Mouse (Mus musculus) brown adipose tissue, adult 24 weeks (tissue): ENCODE measurements at regions not wholly inside any gene's neighbourhood (a gene's known extent, or its start where the extent isn't known, plus 50 kb on each side); places are given as distances from the start of the nearest gene placed in this dataset.
"Not testable (repeated sequence)": the region's sequence is repeated elsewhere in the genome, so short reads cannot be mapped to it uniquely, and the experiment has no call there.

Experiments
- H3K27ac ChIP-seq: fragments of 200-500 bp; replicated peaks from 2 replicates; pipeline ENCODE4 v1.5.1; 2012; ENCODE audit warnings: low read depth, mild to moderate bottlenecking, low read length
- H3K4me1 ChIP-seq: fragments of 200-500 bp; 2 replicates; pipeline ENCODE4 v1.6.1; 2012; ENCODE audit warnings: low read length, mixed read lengths; ENCODE audit not compliant: control insufficient read depth, insufficient read depth, insufficient read length
- H3K4me3 ChIP-seq: fragments of 200-500 bp; 2 replicates; pipeline ENCODE4 v1.5.1; 2012; ENCODE audit warnings: low read depth, mild to moderate bottlenecking, low read length, moderate library complexity; ENCODE audit not compliant: insufficient read depth

DNA sequence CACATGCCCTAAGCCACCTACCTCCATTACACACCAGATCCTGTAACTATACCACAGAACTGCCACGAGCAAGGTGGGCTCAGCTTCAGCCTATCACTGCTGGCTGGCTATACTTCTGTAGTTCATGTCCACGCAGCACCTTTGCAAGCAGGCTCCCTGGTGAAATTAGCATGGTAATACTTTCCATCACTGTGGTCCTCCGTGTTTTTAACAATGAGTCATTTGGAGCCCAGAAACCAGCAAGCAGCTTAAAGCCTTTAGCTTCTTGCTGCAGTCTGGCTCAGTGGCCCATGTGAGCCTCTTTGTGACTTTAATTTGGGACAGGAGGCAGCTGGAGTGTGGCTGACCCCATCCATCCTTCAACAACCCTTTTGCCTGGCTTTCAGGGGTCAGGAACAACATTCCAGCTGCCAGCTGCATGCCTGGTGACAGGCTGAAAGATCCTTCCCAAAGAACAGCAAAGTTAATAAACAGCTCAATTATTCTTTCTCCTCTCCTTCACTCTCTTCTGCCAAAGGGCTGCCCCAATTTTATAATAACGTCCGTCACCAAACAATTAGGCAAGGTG is 122.1 kb upstream of the Intu start:
- no peaks in the 10 kb centered on the region for H3K4me1 ChIP-seq
- no peak overlapping the region for H3K27ac ChIP-seq
- H3K4me3 ChIP-seq = no peak overlapping the region

DNA sequence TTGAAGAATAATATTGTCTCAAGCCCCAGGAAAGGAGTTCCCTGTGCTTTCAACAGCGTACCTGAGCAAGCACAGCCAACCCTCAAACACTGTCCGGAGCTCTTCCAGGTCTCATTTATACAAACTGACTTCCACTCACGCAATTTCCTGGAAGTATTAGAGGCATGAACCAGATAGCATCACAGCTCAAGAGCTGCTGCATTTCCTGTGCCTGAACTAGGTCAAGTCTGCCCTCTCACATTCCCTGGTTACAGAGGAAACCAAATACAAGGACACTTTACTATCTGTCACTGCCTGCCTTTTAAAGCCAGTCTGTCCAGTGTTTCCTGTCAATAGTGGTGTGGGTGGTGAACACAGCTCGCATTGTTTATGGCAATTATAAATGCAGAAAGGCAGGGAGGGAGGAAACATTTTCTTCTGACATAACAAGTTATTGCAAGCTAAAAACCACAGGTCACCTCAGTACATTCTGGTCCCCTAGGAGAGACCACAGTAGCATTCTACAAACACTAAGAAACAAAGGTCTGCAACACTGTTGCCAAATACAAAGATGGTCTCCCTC is 120.3 kb upstream of the Intu start:
- H3K4me1 ChIP-seq = no peaks in the 10 kb centered on the region
- no peak overlapping the region for H3K4me3 ChIP-seq

DNA sequence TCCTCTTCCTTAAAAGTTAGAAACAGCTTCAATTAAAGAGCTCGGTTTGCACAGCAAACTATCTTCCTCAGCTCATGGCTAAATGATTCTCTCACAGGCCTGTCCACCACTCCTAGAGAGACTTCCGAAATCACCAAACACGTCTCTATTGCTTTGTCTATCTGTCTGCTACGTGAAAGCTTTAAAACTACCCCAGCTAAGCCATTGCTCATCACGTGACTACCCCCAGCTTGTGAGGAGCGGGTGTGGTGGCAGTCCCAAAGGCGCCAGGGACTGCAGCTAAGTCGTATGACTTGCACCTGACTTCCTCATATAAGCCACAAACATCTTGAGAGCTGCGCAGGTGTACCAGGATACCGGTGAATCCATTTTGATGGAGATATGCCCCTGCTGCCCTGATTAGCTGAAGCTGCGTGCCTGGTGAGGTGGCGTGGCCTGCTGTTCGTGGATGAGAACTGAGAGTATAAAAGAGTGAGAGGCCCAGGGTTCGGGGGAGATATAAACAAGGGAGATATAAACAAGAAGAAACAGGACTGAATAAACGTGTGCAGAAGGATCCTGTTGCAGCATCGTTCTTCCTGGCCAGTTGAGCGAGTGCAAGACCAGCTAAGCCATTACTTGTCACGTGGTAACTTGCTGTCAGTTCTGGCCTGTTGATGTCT is 105.8 kb upstream of the Intu start:
- not testable (repeated sequence) for H3K27ac ChIP-seq, H3K4me3 ChIP-seq, H3K4me1 ChIP-seq

More for the DNA sequence above, 120.3 kb upstream of the Intu start:
- no peak overlapping the region for H3K27ac ChIP-seq

DNA sequence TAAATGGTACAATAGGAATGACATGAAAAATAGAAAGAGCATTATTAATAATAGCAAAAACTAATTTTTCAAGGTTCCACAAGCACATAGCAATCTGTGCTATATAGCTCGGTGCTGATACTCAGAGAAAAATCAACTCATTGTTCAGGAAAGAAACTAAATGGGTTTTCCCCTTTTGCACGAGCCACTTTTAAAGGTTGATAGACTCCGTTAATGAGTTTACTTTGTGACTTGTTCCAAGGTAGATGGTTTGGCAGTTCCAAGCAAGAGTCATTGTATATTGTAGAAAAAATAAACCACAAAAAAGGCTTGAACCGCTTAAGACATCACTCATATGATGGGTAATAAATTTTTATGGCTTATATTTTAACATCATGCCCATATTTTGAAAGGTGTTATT is 105.0 kb upstream of the Intu start:
- Histone ChIP-seq H3K4me1 (no peaks in the 10 kb centered on the region), H3K4me3 (no peak overlapping the region), H3K27ac (no peak overlapping the region)

DNA sequence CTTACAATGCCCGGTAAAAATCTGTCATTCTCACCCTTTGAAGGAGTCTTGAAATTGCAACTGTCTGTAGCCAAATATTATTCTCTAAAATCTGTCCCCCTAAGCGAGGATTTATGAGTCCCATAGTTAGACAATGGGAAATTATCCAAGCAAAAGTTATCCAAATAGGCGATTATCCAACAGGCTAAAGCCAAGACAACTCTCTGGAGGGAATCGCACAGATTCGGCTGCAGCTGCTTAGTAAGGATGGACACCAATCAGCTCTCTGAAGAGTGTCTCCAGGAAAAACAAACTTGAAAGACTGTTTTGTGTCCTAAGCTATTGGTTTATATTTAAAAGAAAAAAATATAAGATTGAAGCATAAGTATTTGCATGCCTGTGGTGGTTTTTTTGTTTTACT is 103.1 kb upstream of the Intu start:
- H3K27ac ChIP-seq = no peak overlapping the region
- no peaks in the 10 kb centered on the region for H3K4me1 ChIP-seq
- no peak overlapping the region for H3K4me3 ChIP-seq

DNA sequence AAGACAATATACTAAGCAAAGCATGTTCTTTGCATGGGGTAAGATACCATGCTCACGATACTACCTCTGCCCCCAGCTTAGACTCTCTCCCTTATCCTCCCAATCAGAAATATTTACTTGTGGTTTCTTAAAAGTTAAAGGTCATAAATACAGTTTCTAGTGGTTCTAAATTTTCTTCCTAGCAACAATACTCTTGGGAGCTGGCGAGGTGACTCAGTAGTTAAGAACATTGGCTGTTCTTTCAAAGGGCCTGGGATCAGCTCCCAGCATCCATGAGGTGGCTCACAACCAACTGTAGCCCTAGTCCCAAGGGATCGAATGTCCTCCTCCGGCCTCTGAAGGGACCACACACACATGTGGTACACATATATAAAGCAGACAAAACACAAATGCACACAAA is 92.8 kb upstream of the Intu start:
- Histone ChIP-seq H3K4me1 (no peaks in the 10 kb centered on the region), H3K27ac (no peak overlapping the region), H3K4me3 (no peak overlapping the region)

DNA sequence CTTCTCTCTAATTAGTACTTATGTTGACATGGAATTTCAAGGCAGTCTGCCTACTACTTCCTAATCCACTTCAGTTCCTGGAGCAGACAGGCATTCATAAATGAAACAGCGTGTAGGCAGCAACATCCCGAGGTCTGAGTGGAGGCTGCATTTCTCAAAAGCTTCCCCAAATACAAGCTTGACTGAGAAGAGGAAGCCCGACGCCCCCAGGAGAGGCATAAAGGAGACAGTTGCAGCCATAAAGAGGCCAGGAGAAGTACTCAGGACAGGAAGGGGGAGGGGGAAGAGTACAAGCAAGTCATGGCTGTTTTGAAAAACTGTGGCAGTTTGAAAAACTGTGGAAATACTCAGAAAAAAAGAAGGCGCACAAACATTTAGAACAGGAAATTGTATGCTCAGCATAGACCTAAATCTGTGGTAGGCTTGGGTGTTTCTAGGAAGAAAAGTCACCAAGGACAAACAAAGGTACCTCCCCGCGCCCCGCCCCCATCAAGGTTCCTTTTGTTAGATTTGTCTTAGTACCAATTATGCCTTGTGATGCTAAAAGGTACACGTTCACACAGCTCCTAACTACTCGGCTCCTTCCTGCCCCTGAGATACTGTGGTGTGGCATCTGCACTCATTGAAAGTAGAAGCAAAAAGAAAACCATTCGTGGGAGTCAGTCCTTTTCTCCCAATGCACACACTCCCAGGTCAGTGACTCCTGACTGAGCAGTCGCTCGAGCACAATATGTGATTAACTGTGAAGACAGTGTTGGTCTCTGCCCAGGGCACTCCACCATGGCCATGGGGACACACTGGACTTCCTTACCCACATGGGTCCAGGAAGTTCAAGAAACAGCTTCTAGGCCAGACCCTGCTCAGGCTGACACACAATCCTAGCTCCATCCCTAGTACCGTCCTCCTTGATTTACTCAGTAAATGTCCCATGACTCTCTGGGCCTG is 89.7 kb upstream of the Intu start:
- Histone ChIP-seq H3K27ac (no peak overlapping the region), H3K4me3 (no peak overlapping the region), H3K4me1 (no peaks in the 10 kb centered on the region)

DNA sequence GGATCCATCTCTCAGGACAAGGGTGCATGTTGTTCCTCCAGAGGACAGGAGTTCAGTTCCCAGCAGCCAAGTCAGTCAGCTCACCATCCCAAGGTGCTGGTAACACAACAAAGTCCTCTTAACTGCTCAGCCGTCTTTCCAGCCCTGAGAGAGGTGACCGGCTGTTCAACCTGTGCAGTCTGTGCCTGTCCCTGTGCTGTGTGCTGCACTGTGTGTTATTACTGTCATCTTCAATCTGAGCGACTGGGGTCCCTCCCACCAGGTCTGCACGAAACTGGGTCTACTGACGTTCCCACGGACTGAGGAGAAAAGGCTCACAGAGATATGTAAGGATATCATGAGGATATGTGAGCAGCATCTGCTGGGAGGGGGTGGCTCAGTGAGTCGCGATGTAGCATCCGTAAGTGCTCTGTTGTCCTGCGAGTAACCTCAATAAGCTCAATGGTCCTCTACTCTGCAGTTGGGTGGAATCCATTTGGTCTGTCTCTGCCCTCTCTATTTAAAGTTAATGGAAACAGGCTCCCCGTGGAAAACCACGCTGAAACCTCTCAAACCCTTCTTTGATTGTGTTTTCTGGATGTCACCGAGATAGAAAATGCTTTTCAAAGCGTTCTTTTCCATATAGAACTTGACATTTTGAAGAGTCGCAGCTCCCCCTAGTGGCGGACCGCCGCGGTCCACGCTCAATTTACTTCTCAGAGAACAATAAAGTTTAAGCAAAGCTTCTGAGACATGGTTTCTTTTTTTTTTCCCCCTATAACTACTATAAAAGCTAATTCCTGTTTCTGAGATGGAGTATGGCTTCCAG is 87.1 kb upstream of the Intu start:
- Histone ChIP-seq H3K27ac (no peak overlapping the region), H3K4me3 (no peak overlapping the region), H3K4me1 (no peaks in the 10 kb centered on the region)

DNA sequence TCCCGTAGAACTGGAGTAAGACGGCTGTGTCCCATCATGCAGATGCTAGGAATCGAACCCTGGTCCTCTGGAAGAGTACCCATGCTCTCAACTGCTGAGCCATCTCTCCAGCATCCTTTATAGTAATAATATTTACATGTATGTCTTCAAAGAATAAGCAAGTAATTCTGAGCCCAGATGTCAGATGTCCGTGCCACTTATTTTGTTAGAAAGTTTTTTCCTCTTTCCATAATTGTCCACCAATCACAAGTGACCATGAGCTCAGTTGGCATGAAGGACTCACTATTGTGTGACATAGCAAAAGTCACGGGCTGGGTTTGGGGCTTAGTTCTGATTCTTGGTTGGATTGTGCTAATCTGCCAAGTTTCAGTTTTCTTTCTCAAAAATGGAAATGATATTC is 78.1 kb upstream of the Intu start:
- Histone ChIP-seq H3K27ac (no peak overlapping the region), H3K4me1 (peaks cover 4% of the 10 kb centered on the region; the same call in 1 of the 2 replicates), H3K4me3 (no peak overlapping the region)

DNA sequence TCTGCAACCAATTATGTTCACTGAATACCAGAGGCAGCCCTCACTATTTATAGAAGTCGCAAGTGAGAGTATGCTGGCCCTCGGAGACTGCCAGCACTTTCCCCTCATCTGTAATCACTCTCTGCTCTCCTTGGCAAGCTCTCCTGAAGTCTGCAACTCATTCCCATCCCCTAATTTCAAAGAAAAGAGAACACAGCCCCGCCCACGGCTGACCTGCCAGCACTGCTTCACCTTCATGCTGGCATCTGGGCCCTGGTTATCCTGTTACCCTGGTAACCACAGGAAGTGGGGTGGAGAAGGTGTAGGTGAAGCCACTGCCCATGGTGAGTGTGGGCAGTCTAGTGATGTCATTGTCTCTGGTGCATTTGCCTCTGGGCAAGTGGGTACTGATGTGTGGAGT is 77.5 kb upstream of the Intu start:
- H3K27ac ChIP-seq = no peak overlapping the region
- H3K4me1 ChIP-seq = peaks cover 4% of the 10 kb centered on the region; the same call in 1 of the 2 replicates
- no peak overlapping the region for H3K4me3 ChIP-seq

DNA sequence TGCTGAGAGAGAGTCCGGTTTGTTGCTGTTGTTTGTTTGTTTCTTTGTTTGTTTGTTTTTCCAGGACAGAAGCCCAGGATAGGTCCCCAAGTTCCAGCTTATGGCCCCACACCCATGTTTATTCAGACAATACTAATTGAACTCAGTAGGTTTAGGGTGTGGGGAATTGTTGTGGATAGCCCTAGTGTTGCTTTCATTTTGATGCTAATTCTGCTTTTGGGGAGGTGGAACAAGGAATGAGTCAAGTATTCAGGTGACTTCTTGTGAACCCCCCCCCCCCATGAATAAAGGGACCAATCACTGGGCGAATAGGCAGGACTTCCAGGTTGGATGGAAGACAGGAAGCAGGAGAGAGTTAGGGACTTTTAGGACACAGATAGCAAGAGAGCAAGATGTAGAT is 75.0 kb upstream of the Intu start:
- peaks cover 4% of the 10 kb centered on the region; the same call in 1 of the 2 replicates for H3K4me1 ChIP-seq
- H3K27ac ChIP-seq = no peak overlapping the region

DNA sequence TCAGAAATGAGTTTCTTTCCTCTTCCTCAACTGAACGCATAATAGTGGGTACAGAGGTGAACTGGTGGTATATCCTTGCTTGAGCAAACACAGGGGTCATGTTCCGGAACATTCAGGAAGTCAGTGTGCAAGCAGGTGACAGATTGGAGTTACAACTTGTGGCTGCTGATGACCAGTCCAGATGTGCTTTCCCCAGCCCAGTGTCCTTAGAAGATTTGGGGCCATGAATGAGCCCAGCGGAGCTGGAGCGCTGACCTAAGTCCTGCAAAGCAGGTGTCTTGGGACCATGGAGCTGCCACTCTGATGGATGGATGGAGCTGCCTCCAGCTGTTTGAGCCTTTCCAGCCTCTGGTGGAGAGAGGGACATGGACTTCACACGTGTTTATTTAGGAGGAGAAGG is 72.6 kb upstream of the Intu start:
- Histone ChIP-seq H3K4me3 (no peak overlapping the region), H3K27ac (no peak overlapping the region), H3K4me1 (peaks cover 2% of the 10 kb centered on the region; the same call in 1 of the 2 replicates)

More for the DNA sequence above, 75.0 kb upstream of the Intu start:
- H3K4me3 ChIP-seq = no peak overlapping the region

DNA sequence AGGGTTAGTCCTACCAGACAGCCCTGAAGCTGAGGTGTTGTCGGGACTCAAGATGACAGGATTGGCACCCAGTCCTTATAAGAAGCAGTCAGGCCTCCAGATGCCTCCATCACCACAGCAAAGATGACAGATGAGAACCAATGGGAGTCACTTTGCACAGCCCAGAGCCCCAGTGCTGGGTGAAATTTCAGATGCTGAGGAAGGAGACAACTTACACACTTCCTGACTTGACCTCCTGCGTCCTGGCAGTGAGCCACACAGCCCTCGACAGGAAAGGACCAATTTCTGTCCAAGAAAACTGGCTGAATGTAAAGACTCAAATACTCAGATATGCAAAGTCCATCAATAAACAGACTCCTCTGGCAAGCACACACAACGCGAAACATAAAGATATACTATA is 67.6 kb upstream of the Intu start:
- no peaks in the 10 kb centered on the region for H3K4me1 ChIP-seq
- H3K27ac ChIP-seq = no peak overlapping the region
- no peak overlapping the region for H3K4me3 ChIP-seq

DNA sequence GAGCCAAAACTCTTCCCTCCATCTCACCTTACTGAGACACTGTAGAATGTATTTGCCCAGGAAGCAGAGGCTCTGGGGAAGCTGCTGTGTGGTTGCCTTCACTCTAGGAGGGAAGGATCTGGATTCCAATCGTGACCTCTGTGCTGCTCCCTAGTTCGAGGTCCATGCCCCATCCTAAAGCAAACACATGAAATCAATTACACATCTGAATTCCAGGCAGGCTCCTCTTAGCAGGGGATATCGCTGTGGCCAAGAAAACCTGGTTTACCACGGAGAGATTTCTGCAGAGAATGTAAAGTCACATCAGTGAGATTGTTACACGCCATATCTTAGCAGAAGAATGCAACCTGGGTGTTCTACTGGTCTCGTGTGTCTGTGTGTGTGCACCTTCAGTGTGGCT is 61.0 kb upstream of the Intu start:
- no peaks in the 10 kb centered on the region for H3K4me1 ChIP-seq
- no peak overlapping the region for H3K27ac ChIP-seq
- H3K4me3 ChIP-seq = no peak overlapping the region

DNA sequence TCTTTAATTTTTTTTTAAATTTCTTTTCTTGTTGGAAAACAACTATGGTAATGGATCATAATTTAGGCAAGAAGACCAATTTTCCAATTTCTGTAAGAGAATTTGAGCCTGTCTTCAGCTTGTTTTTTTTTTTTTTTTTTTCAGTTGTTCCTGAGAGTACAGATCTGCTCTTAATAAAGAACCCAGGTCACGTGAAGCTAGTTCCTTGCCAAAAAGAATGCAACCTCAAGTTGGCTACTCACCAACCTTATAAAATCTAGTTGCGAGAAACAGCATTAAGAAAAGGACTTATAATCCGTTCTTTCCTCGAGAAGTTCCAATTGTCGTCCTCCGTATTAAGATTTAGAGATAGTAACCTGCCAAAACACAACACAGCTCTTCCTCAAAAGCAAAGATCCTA is 58.3 kb upstream of the Intu start:
- no peak overlapping the region for H3K4me3 ChIP-seq
- no peak overlapping the region for H3K27ac ChIP-seq
- no peaks in the 10 kb centered on the region for H3K4me1 ChIP-seq
